Mouse (Mus musculus): Measurements from ENCODE around the gene Ccnf.

- TF ChIP-seq CTCF (IDR thresholded peaks at IDR 0.05; ENCODE audit: insufficient read depth, low read depth, low read length) = no peak
- TF ChIP-seq POLR2A (IDR thresholded peaks at IDR 0.05; ENCODE audit: insufficient read depth, low read depth, low read length) = no peak
Observed at GRCm38 (mm10) chr17:24209043-24209915, 42.0 kb downstream of the Ccnf start, which contains the start of gene Ntn3.
